Mouse (Mus musculus): ENCODE measurements around the gene Macrod1.

Gene Macrod1

DNA sequence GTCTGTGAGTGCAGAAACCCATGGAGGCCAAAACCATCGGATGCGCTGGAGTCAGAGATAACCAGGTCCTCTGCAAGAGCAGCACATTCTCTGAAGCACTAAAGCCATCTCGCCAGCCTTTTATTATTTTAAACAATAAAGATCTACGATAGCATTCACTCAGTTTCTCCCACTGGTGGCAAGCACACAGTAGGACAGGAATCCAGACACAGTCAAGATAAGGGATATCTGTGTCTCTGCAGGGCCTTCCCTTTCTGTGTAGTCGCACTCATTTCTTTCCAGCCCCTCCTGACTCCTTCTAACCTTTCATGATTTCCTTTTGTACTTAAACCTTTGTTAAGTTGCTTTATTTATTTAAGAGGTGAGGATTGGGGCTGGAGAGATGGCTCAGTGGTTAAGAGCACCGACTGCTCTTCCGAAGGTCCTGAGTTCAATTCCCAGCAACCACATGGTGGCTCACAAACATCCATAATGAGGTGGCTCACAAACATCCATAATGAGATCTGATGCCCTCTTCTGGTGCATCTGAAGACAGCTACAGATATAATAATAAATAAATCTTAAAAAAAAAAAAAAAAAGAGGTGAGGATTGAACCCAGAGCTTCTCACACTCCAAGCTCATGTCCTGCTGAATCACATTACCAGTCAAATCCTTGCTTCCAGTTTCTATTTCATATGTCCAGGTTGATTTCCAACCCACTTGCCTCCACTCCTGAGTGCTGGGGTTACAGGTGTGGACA is 153.5 kb downstream of the Macrod1 start:
- no peak for DNase-seq

DNA sequence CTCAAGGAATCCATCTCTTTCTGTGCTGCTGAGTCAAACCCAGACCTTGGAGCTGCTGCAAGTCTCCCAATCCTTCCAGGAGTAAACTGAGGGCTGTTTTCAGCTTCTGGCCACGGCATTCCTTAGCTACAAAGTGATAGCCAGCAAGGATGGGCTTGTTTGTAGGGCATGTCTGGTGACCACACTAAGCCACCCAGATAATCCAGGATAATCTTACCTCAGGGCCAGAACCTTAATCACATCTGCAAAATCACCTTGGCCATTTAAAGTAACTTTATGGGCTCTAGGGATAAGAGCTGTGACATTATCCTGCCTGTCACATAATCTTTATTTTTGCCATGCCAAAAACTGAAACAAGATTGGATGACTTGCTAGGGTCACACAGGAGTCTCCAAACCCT is 155.6 kb downstream of the Macrod1 start:
- no peak for DNase-seq

DNA sequence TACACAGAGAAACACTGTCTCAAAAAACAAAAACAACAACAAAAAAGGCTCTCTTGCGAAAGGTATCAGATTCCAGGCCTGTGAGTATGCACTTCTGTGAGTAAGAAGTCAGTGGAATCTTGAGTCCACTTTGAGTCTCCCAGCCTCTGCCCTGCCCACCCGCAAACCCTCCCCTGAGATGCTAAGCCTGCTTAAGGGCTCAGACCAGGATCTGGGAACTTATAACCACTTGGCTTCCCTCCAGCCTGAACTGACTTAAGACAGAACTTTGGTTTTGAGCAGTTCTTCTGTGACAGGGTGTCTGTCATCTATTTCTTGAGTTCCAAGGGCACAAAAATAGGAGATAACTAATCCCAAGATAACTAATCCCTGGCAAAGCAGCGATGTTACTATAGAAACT is 156.4 kb downstream of the Macrod1 start:
- DNase-seq: no peak

DNA sequence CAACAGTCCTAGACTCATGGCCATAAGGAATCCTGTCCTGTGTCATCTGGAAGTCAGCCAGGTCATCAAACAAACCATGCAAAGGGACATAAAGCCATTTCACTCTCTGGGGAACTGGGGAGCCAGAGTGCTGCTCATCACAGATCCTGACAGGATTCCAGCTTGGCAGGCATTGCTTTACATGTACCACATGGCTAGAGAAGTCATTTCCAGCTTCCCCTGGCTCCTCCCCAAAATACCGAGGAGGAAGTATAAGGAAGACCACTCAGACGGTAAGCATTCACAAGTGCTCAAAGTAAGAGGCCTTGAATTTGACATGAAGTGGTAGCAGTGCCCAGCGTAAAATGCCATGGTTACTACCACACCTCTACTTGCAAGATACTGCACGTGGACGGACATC is 157.9 kb downstream of the Macrod1 start:
- peak; percentile 77 for DNase-seq

DNA sequence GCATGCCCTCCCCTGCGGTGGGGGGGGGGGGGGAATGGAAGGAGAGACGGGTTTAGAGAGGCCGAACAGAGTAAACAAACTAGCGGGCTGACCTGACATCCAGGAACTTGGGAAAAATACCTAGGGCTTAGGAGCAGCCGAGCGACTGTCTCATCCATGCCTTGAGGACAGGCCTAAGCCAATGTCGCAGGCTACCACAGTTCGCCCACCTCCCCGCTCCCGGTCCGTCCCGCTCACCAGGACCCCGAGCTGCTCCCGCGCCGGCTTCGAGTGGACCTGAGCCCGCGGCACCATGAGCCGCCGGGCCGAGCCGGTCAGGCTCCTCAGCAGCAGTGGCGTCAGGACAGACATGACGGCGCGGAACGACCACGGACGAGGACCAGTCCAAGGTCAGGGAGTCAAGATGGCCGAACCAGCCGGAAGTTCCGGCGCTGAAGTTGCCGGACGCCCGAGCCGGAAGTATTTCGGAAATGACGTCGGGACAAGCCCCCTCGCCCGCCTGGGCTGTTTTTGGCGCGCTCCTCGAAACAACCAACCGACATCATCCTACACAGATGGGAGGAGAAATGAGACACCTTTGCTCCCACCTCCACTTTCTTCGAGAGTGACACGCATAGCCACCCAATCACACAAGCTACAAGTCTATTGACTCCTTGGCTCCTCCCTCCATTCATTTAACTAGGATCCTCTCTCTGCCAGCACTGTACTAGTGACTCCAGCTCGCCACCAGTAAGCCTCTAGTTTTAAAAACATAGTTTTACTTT is 160.7 kb downstream of the Macrod1 start, which contains the start of gene Cox8a:
Gene Cox8a, minus strand, starts transcription at position 455 of the 764 bp plus-strand sequence.
- peak; percentile 99 for DNase-seq

DNA sequence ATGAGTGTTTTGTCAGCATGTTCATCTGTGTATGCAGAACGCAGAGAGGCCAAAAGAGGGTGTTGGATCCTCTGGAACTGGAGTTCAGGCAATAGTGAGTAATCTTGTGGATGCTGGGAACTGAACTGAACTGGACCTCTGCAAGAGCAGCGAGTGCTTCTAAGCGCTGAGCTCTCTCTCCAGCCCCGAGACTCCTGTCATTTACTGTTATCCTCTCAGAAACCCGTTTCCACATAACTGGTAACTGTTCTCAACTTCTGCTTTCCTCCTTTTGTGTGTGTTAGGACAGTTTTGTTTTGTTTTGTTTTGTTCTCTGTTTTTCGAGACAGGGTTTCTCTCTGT is 161.3 kb downstream of the Macrod1 start:
- no peak for DNase-seq

DNA sequence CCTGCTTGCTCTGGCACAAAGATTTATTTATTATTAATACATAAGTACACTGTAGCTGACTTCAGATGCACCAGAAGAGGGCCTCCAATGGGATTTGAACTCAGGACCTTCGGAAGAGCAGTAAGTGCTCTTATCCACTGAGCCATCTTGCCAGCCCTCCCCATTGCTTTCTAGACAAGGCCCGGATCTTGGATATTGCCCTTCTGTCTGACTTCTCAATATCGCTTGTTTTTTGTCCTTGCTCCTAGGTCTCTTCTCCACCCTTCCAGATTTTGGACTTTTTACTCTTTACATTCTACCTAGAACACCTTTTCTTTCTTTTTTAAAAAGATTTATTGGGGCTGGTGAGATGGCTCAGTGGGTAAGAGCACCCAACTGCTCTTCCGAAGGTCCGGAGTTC is 162.1 kb downstream of the Macrod1 start:
- DNase-seq: no peak

DNA sequence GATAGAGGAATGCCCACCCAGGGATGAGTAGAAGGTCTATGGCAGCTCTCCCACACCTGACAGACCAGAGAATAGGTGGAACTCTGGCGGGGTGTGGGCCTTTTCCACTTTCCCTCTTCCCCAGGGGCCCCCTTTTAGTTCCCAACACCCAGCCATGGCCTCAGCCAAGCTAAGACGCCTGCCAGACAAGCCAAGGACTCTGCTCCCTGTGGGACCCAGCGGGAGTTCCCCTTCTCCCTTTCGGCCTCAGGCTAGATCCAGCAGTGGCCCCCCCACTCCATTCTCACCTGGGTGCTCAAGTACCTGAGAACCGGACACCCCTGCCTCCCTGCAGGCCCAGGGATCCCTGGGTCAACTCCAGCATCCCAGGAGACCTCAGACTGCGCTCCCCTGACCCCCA is 165.6 kb downstream of the Macrod1 start:
- DNase-seq: no peak

DNA sequence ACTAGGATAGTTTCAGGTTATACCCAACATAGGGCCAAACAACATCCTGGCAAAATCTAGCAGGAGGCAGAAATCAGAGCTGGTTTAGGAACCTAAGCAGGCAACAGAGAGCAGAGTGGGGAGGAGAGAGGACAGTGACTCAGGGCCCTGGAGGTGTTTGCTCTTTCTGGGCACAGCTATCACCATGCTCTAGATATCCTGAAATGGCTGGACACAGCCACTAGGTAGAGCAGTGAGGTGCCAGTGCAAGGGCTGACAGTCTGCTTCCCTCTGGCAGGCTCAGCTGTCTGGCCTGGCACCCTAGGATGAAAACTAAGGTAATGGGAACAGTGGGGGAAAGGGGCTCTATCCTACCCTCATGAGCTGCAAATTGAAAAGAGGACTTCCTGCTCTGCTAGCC is 166.9 kb downstream of the Macrod1 start:
- DNase-seq: no peak

DNA sequence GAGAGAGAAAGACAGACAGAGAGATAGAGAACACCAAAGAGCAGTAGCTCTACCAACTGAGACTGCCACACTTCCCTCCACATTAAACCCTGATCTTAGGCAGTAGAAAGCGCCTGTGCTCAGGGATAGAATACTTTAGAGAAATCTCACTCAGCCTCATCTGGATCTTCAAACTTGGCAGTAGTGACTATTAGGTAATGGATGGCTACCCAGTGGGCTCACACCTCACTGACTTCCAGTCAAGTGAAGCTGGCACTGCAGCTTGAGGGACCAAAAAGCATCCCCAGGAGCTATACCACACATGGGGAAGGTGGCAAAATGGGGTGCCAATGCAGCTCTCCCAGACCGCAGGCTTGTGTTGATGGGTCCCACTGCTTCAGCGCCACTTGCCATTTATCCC is 167.6 kb downstream of the Macrod1 start:
- DNase-seq: no peak

DNA sequence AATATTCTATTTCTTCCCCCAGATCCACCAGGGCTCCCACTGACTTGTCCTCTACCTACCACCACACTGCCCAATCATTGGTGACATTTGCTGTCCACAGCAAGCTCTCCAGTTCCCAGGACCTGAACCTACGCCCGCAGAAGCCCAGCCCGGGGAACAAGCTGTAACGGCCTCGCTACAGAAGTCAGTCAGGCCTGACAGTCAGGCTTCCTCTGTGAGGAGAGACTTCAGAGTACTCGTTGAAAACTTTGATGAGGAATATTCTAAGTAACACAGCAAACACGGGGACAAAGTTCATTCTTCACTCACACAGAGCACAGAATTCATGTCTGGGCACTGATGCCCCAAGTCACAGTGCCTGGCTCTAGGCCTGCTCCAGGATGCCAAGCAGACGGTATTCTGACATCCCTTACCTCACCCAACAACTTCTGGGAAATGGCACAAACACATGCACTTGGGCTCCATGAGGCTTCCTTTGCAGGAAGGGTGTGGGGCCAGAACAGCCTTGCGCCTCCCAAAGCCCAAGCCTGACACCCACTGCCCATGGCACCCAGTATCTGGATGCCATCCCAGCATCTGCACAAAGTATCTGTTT is 168.6 kb downstream of the Macrod1 start:
- DNase-seq: no peak

DNA sequence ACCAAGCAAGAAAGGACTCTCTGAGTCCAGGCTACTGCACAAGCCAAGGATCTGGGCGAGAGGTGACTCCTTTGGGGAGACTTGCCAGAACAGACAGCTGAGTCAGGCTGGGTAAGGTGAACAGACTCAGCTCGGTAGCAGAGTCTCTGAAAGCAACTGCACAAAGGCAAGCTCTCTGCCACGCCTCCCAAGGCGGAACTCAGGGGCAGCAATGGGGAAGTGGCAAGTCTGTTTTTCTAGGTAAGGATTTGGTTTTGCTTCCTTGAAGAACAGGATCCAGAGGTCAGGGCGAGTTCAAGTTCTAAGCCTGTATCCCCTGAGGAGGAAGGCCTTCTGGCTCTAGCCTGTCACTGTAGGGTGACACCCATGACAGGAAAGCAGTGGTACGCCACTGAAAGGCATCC is 169.9 kb downstream of the Macrod1 start:
- DNase-seq: no peak

DNA sequence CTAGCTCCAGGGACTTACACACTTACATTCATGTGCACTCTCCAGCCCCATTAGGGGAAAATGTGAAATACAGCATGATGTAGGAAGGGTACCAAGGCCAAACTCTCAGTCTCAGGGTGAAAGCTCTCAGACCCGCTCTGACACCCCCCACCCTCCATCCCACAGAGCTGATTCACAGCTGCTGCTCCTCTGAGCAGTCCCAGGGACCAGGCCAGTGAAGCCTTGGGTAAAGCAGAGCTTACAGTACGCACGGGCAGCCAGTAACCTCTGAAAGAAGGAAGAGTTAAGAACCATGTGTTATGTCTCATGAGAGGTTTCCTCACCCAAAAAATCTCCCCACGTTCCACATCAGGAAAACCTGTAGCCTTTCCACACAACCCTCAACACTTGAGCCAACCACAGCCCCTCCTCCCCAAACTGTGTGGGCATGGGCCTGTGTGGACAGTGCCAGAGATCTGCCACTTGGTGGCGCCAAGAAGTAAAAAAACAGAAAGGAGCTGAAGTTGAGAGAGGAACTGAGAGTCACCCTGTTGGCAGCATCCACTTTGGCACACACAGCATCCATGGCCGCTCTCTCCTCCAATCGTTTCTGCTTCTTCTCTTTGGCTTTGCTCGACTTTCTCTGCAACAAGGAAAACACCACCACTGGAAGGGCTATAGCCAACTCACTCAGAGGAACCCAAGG is 178.1 kb downstream of the Macrod1 start:
- DNase-seq: peak; percentile 83

DNA sequence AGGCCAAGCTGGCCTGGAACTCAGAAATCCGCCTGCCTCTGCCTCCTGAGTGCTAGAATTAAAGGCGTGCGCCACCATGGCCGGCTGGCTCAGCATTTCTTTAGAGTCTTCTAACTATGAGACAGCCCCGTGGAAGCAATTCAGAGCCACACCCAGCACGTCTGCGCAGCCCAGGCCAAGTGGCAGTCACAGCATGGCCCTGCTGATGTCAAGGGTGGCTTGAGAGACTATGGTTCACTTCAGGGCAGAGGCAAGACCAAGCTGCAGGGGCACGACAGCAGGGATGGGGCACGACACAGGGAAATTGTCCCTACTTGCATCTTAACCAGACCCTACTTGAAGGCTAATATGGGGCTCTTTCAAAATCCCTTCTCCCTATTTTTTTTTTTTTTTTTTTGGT is 178.9 kb downstream of the Macrod1 start:
- no peak for DNase-seq

DNA sequence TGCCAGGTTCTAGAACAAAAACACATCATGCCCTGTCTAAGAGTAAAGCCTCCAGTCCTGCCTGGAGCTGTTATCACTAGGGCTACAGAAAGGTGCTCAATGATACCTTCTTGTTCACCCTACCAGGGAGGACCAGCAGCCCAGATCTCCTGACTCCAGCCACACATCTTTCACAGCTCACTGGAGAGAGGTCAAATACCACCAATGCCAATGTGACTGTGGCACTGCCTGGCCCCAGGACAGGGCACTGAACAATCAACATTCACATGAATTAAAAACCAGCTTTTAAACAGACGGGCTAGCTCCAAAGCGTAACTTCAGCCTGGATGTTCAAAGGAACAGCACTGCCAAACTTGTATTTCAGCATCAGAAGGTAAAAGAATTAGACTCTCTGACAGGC is 179.4 kb downstream of the Macrod1 start:
- DNase-seq: no peak

DNA sequence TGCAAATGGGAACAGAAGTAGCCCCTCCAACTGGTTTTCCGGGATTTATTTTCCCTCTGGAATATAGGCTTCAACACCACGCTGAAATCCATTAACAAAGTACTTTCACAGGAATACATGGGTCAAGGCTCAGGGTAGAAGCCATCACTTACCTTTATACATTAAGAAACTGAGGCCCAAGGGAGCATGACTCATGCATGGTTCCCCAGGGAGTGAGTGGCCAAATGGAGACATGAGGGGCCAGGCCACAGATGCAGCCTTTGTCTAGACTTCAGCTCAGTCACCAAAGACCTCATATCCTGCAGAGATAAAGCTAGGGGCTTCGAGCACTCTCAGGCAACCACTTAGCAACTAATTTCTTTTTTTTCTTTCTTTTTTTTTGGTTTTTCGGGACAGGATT is 180.1 kb downstream of the Macrod1 start:
- DNase-seq: no peak

DNA sequence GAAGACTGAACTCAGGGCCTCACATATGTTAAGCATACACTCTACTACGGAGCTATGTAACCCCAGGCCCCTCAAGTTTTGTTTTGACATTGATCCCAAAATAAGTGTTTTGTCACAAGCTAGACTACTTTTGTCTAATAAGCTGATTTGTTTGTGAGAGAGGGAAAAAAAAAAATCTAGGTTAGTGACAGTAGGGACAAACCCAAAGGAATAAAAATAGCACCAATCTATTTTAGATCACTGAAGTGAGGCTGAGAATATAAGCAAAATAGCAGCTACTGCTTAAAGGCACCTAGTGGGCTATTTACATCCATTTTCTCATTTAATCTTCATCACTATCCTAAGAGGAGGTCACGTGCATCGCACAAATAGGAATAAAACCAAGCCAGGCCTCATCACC is 183.0 kb downstream of the Macrod1 start:
- DNase-seq: no peak

DNA sequence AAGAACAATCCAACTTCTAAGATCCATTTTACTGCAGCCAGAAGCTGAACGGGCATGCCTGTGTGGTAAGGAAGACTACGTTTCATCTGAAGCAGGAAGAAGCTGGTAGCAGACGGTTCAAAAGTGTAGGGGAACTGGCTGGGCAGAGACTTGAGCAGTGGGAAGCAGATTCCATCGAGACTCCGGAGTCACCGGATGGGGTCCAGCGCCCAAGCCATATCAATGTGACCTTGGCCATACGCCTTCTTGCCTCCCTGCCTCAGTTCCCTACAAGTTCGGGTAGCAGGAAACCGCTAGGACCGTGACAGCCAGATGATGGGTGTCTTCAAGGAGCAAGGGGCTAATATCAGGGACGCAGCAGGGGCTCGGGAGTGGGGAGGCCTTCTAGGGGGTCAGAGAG is 183.7 kb downstream of the Macrod1 start:
- DNase-seq: no peak

DNA sequence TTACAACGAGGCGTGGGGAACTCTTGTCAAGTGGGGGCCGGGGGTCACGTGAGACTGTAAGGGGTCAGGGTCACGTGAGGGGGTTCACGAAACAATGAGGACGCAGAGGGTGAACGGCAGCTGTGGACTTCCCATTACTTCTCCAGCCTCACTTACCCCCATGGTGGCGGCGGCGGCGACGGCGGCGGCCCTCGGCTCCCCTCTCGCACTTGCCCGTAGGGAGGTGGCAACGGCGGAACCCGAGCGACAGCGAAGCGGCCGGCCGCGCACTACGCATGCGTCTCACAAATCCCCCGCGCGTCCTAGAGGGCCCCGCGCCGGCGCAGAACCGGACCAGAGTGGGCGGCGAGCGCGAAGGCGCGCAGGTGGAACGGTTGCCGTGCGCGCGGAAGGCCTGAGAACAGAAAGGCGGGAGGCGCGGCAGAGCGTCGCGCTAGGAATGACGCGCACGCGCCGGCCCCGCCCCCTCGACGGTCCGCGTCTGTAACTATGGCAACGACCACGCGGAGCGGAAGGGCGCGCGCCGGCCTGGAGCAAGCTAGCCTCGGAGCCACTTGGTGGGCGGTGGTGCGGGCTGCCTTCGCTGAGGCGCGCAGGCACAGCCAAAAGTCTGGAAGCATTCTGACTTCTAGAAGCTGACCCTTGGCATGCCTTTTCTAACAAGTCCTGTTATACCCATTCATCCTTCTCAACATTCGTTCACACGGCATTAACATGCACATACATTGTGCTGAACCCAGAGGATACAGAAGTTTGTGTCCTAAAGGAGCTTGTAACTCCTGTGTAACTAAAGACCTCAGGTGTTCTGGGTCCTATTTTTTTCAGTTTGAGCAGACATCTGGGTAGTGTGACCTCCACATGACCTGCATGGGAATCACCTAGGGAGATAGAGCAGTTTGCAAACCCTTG is 184.4 kb downstream of the Macrod1 start, which contains the start of gene Naa40:
Gene Naa40, minus strand, starts transcription at position 402 of the 909 bp plus-strand sequence.
- DNase-seq: peak; percentile 97

DNA sequence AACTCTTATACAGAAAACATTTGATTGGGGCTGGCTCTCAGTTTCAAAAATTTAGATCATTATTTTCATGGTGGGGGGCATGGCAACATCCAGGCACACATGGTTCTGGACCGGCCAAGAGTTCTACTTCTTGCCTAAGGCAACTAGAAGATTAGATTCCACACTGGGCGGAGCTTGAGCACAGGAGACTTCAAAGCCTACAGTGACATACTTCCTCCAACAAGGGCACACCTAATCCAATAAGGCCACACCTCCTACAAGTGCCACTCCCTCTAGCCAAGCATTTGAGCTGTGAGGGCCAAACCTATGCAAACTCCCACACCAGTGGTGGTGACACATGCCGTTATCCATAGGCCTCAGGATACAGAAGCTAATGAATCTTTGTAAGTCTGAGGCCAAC is 189.4 kb downstream of the Macrod1 start:
- DNase-seq: no peak

Data from cerebellum, adult 9-11 months (tissue).